Mouse (Mus musculus) liver, postnatal 0 days (tissue): ENCODE measurements around the gene S100a6.

Experiments
- CTCF ChIP-seq: sonication (generic); IDR thresholded peaks from 2 replicates; pipeline ENCODE4 v1.5.1; 2016; ENCODE audit warnings: antibody characterized with exemption, low read depth
- EP300 ChIP-seq: IDR thresholded peaks from 2 replicates; pipeline ENCODE4 v1.6.1; 2016; ENCODE audit warnings: antibody characterized with exemption, low read depth, mild to moderate bottlenecking

GRCm38 (mm10) chr3:90644220-90644619 lies 31.5 kb downstream of the S100a6 start:
- TF ChIP-seq CTCF (peak; percentile 70), EP300 (no peak)
